Mouse (Mus musculus): ENCODE data around the gene Ints11. TPM values are rescaled to one million over a fixed set of nuclear protein-coding genes. Genes with fewer than 3 reads are reported as not detected.

The Ints11 gene
- polyA plus RNA-seq, 1 experiment from 2014 or later, result 61.2 TPM

- H3K9me3 ChIP-seq (replicated peaks; ENCODE audit: control insufficient read depth, low read length), result no peaks in the 10 kb centered on the region
- H3K9ac ChIP-seq (ENCODE audit: low read length), result peak within 1 kb of the TSS; percentile 93
- ATAC-seq (ENCODE audit: insufficient read depth, low FRiP score), result peak; percentile 93
- 2% methylated on average over 64 of the region's 65 CpGs for WGBS
- peaks cover 24% of the 10 kb centered on the region for H3K4me1 ChIP-seq (ENCODE audit: control insufficient read depth, insufficient read depth, low read length)
- peak within 1 kb of the TSS; percentile 90 for H3K4me2 ChIP-seq (ENCODE audit: low read depth, low read length)
- no peaks in the 10 kb centered on the region for H3K27me3 ChIP-seq (ENCODE audit: control insufficient read depth, insufficient read depth, low read length)
- peak within 1 kb of the TSS; percentile 72 for H3K4me3 ChIP-seq (replicated peaks; ENCODE audit: low read length)
- no peaks in the 10 kb centered on the region; the same call in 1 of the 2 replicates for H3K36me3 ChIP-seq (ENCODE audit: control insufficient read depth, insufficient read depth, low read length)
- peak within 1 kb of the TSS; percentile 59 for H3K27ac ChIP-seq (ENCODE audit: low read length)
Measured at GRCm38 (mm10) chr4:155846871-155847578, 22.3 kb upstream of the Ints11 start, which contains the start of gene Dvl1. Gene Dvl1 (plus strand): TSS chr4:155847402.

- Histone ChIP-seq H3K36me3 (ENCODE audit: control insufficient read depth, insufficient read depth, low read length) (no peaks in the 10 kb centered on the region; the same call in 1 of the 2 replicates), H3K9ac (ENCODE audit: low read length) (peak overlapping the region; percentile 93), H3K27me3 (ENCODE audit: control insufficient read depth, insufficient read depth, low read length) (no peaks in the 10 kb centered on the region), H3K9me3 (replicated peaks; ENCODE audit: control insufficient read depth, low read length) (no peaks in the 10 kb centered on the region), H3K4me3 (replicated peaks; ENCODE audit: low read length) (peak overlapping the region; percentile 72), H3K4me2 (ENCODE audit: low read depth, low read length) (peak overlapping the region; percentile 90), H3K27ac (ENCODE audit: low read length) (peak overlapping the region; percentile 59), H3K4me1 (ENCODE audit: control insufficient read depth, insufficient read depth, low read length) (peaks cover 24% of the 10 kb centered on the region)
- 2% methylated on average over 68 of the region's 69 CpGs for whole genome bisulfite sequencing
- peak; percentile 21 for ATAC-seq (ENCODE audit: insufficient read depth, low FRiP score)
Measured at GRCm38 (mm10) chr4:155847591-155848352, 21.6 kb upstream of the Ints11 start.

DNA sequence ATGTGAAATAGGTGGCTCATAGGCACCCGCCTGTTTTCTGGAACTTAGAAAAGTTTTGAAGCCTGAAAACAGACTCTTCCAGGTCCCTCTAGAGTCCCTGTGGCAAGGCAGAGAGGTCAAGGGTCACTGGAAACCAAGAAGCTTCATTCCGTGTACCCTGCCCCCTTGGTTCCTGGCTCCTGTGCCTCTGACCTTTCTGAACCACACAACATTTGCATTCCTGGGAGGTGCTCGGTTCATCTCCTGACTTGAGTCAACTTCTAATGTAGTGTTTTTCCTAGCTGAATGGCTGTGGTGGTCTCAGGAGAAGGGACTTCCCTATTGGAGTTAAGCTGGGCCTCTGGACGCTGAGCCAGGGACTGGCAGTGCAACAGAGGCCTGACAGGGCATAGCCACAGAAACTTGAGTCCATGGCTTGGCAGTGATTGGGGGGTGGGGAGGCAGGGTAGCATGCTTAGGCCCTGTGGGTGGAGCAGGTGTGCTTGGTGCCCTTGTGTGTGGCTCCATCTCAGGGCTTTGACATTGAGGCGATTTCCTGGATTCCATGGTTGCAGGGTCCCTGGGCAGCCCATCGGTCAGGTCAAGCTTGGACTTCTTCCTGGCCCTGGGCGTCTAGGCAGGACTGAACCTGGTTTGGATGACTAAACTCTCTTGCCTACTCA, 20.8 kb upstream of the Ints11 start:
- Histone ChIP-seq H3K9me3 (replicated peaks; ENCODE audit: control insufficient read depth, low read length) (no peaks in the 10 kb centered on the region), H3K27me3 (ENCODE audit: control insufficient read depth, insufficient read depth, low read length) (no peaks in the 10 kb centered on the region), H3K4me1 (ENCODE audit: control insufficient read depth, insufficient read depth, low read length) (peaks cover 24% of the 10 kb centered on the region), H3K4me3 (replicated peaks; ENCODE audit: low read length) (peak overlapping the region; percentile 72), H3K36me3 (ENCODE audit: control insufficient read depth, insufficient read depth, low read length) (peaks cover 3% of the 10 kb centered on the region), H3K4me2 (ENCODE audit: low read depth, low read length) (peak overlapping the region; percentile 90), H3K9ac (ENCODE audit: low read length) (peak overlapping the region; percentile 93), H3K27ac (ENCODE audit: low read length) (no peak overlapping the region)
- ATAC-seq (ENCODE audit: insufficient read depth, low FRiP score), result no peak
- 57% methylated on average over 7 of the region's 7 CpGs for WGBS

- no peaks in the 10 kb centered on the region for H3K9me3 ChIP-seq (replicated peaks; ENCODE audit: control insufficient read depth, low read length)
- 94% methylated on average over 2 of the region's 2 CpGs for WGBS
- ATAC-seq (ENCODE audit: insufficient read depth, low FRiP score), result no peak
- H3K27me3 ChIP-seq (ENCODE audit: control insufficient read depth, insufficient read depth, low read length), result no peaks in the 10 kb centered on the region
- no peak overlapping the region for H3K9ac ChIP-seq (ENCODE audit: low read length)
- no peak overlapping the region for H3K27ac ChIP-seq (ENCODE audit: low read length)
- no peak overlapping the region for H3K4me3 ChIP-seq (replicated peaks; ENCODE audit: low read length)
- H3K4me2 ChIP-seq (ENCODE audit: low read depth, low read length), result no peak overlapping the region
- H3K4me1 ChIP-seq (ENCODE audit: control insufficient read depth, insufficient read depth, low read length), result peaks cover 24% of the 10 kb centered on the region
- H3K36me3 ChIP-seq (ENCODE audit: control insufficient read depth, insufficient read depth, low read length), result peaks cover 4% of the 10 kb centered on the region; the same call in 1 of the 2 replicates
Measured at GRCm38 (mm10) chr4:155849391-155849790, 20.0 kb upstream of the Ints11 start.

DNA sequence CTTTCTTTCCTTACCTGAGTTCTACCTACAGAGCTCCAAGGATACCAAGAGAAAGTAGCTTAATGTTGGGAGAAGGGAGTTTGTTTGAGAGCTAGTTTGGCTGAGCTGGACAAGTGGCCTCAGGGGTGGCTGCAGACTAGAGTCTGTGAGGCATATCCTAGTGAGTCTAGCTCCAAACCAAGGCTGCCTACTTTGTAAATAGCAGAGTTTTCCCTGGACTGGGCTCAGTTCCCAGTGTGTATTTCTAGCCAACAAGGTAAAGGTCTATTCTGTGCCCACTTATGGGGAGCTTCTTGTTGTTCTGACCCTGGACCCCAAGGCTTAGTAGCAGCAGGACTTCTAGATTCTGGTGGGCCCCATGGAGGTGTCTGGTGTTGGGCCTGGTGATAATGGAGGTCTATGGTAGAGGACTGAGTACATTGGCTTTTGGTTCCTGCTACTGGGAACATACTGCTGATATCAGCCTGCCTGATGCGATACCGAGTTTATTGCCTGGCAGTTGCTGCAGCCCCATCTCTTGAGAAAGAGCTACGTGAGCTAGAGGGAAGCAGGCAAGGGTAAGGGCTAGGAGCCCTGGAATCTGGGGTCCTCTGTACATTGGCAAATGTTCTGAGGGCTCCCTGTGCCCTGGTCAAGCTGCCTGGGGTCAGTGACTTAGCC, 19.4 kb upstream of the Ints11 start:
- peaks cover 7% of the 10 kb centered on the region; the same call in 1 of the 2 replicates for H3K36me3 ChIP-seq (ENCODE audit: control insufficient read depth, insufficient read depth, low read length)
- WGBS, result 79% methylated on average over 3 of the region's 3 CpGs
- no peak overlapping the region for H3K27ac ChIP-seq (ENCODE audit: low read length)
- H3K4me1 ChIP-seq (ENCODE audit: control insufficient read depth, insufficient read depth, low read length), result peaks cover 24% of the 10 kb centered on the region
- H3K9me3 ChIP-seq (replicated peaks; ENCODE audit: control insufficient read depth, low read length), result no peaks in the 10 kb centered on the region
- H3K9ac ChIP-seq (ENCODE audit: low read length), result no peak overlapping the region
- H3K4me3 ChIP-seq (replicated peaks; ENCODE audit: low read length), result no peak overlapping the region
- no peak for ATAC-seq (ENCODE audit: insufficient read depth, low FRiP score)
- no peaks in the 10 kb centered on the region for H3K27me3 ChIP-seq (ENCODE audit: control insufficient read depth, insufficient read depth, low read length)
- H3K4me2 ChIP-seq (ENCODE audit: low read depth, low read length), result no peak overlapping the region

- Histone ChIP-seq H3K27ac (ENCODE audit: low read length) (no peak overlapping the region), H3K4me1 (ENCODE audit: control insufficient read depth, insufficient read depth, low read length) (peaks cover 23% of the 10 kb centered on the region), H3K9me3 (replicated peaks; ENCODE audit: control insufficient read depth, low read length) (no peaks in the 10 kb centered on the region), H3K27me3 (ENCODE audit: control insufficient read depth, insufficient read depth, low read length) (no peaks in the 10 kb centered on the region), H3K9ac (ENCODE audit: low read length) (no peak overlapping the region), H3K4me2 (ENCODE audit: low read depth, low read length) (no peak overlapping the region), H3K36me3 (ENCODE audit: control insufficient read depth, insufficient read depth, low read length) (peaks cover 20% of the 10 kb centered on the region), H3K4me3 (replicated peaks; ENCODE audit: low read length) (no peak overlapping the region)
- no peak for ATAC-seq (ENCODE audit: insufficient read depth, low FRiP score)
- 82% methylated on average over 3 of the region's 3 CpGs for WGBS
Measured at GRCm38 (mm10) chr4:155851368-155851767, 18.0 kb upstream of the Ints11 start.

- no peak for ATAC-seq (ENCODE audit: insufficient read depth, low FRiP score)
Measured at GRCm38 (mm10) chr4:155851951-155852411, 17.4 kb upstream of the Ints11 start.

GRCm38 (mm10) chr4:155853421-155853820, 15.9 kb upstream of the Ints11 start:
- H3K27me3 ChIP-seq (ENCODE audit: control insufficient read depth, insufficient read depth, low read length), result no peaks in the 10 kb centered on the region

More at GRCm38 (mm10) chr4:155851951-155852411, 17.4 kb upstream of the Ints11 start:
- Histone ChIP-seq H3K4me3 (replicated peaks; ENCODE audit: low read length) (no peak overlapping the region), H3K9me3 (replicated peaks; ENCODE audit: control insufficient read depth, low read length) (no peaks in the 10 kb centered on the region), H3K27ac (ENCODE audit: low read length) (no peak overlapping the region), H3K9ac (ENCODE audit: low read length) (no peak overlapping the region), H3K4me2 (ENCODE audit: low read depth, low read length) (no peak overlapping the region), H3K4me1 (ENCODE audit: control insufficient read depth, insufficient read depth, low read length) (peaks cover 17% of the 10 kb centered on the region), H3K27me3 (ENCODE audit: control insufficient read depth, insufficient read depth, low read length) (no peaks in the 10 kb centered on the region), H3K36me3 (ENCODE audit: control insufficient read depth, insufficient read depth, low read length) (peaks cover 20% of the 10 kb centered on the region)
- WGBS, result 67% methylated on average over 2 of the region's 2 CpGs

More at GRCm38 (mm10) chr4:155853421-155853820, 15.9 kb upstream of the Ints11 start:
- H3K9me3 ChIP-seq (replicated peaks; ENCODE audit: control insufficient read depth, low read length), result no peaks in the 10 kb centered on the region
- H3K4me3 ChIP-seq (replicated peaks; ENCODE audit: low read length), result no peak overlapping the region
- ATAC-seq (ENCODE audit: insufficient read depth, low FRiP score), result no peak
- H3K27ac ChIP-seq (ENCODE audit: low read length), result no peak overlapping the region
- H3K36me3 ChIP-seq (ENCODE audit: control insufficient read depth, insufficient read depth, low read length), result peaks cover 20% of the 10 kb centered on the region
- H3K4me1 ChIP-seq (ENCODE audit: control insufficient read depth, insufficient read depth, low read length), result peaks cover 13% of the 10 kb centered on the region
- H3K9ac ChIP-seq (ENCODE audit: low read length), result no peak overlapping the region
- no peak overlapping the region for H3K4me2 ChIP-seq (ENCODE audit: low read depth, low read length)
- 83% methylated on average over 9 of the region's 9 CpGs for WGBS

Data from stomach, embryonic 16.5 days (tissue).